Mouse (Mus musculus): ENCODE results near the gene Lgals4. TPM values are rescaled to one million over a fixed set of nuclear protein-coding genes. Genes with fewer than 3 reads are reported as not detected.

Lgals4 gene
- polyA plus RNA-seq, 1 experiment: 0.25 TPM

- H3K4me3 ChIP-seq (ENCODE audit: insufficient read depth, poor library complexity, severe bottlenecking): no peak overlapping the region
- H3ac ChIP-seq (ENCODE audit: control insufficient read depth, insufficient read length, low read depth): no peak overlapping the region
- peaks cover 65% of the 10 kb centered on the region for H3K36me3 ChIP-seq (ENCODE audit: control insufficient read depth, insufficient read depth)
- peaks cover 67% of the 10 kb centered on the region for H3K79me2 ChIP-seq (ENCODE audit: control insufficient read depth, insufficient read depth)
- TF ChIP-seq MAX (IDR thresholded peaks at IDR 0.05) (no peak), CTCF (IDR thresholded peaks at IDR 0.05; ENCODE audit: control insufficient read depth, insufficient read depth, insufficient read length) (no peak), CEBPB (IDR thresholded peaks at IDR 0.05; ENCODE audit: low read depth) (no peak), MYOD1 (IDR thresholded peaks at IDR 0.05; ENCODE audit: control insufficient read depth, insufficient read length, low read depth) (no peak), FOSL1 (IDR thresholded peaks at IDR 0.05; ENCODE audit: insufficient read depth, low read length, poor library complexity, severe bottlenecking) (no peak), USF1 (IDR thresholded peaks at IDR 0.05; ENCODE audit: low read depth) (no peak), MYOG (IDR thresholded peaks at IDR 0.05; ENCODE audit: control insufficient read depth, extremely low read depth, insufficient read length) (no peak)
- H3K79me3 ChIP-seq (ENCODE audit: low read depth): peaks cover 64% of the 10 kb centered on the region
- no peaks in the 10 kb centered on the region for H3K27me3 ChIP-seq (ENCODE audit: control insufficient read depth, insufficient read depth, insufficient read length)
Observed at GRCm38 (mm10) chr7:28812949-28813348, 20.7 kb upstream of the Lgals4 start.

GRCm38 (mm10) chr7:28814306-28815034 lies 19.2 kb upstream of the Lgals4 start:
- TF ChIP-seq MYOG (IDR thresholded peaks at IDR 0.05; ENCODE audit: control insufficient read depth, extremely low read depth, insufficient read length) (no peak), FOSL1 (IDR thresholded peaks at IDR 0.05; ENCODE audit: insufficient read depth, low read length, poor library complexity, severe bottlenecking) (no peak), USF1 (IDR thresholded peaks at IDR 0.05; ENCODE audit: low read depth) (no peak), CEBPB (IDR thresholded peaks at IDR 0.05; ENCODE audit: low read depth) (no peak), CTCF (IDR thresholded peaks at IDR 0.05; ENCODE audit: control insufficient read depth, insufficient read depth, insufficient read length) (no peak), MYOD1 (IDR thresholded peaks at IDR 0.05; ENCODE audit: control insufficient read depth, insufficient read length, low read depth) (no peak), MAX (IDR thresholded peaks at IDR 0.05) (no peak)
- H3K27me3 ChIP-seq (ENCODE audit: control insufficient read depth, insufficient read depth, insufficient read length): no peaks in the 10 kb centered on the region
- H3K36me3 ChIP-seq (ENCODE audit: control insufficient read depth, insufficient read depth): peaks cover 78% of the 10 kb centered on the region
- H3K79me3 ChIP-seq (ENCODE audit: low read depth): peaks cover 74% of the 10 kb centered on the region
- H3K79me2 ChIP-seq (ENCODE audit: control insufficient read depth, insufficient read depth): peaks cover 79% of the 10 kb centered on the region
- no peak overlapping the region for H3K4me3 ChIP-seq (ENCODE audit: insufficient read depth, poor library complexity, severe bottlenecking)
- no peak overlapping the region for H3ac ChIP-seq (ENCODE audit: control insufficient read depth, insufficient read length, low read depth)

GRCm38 (mm10) chr7:28815230-28815629 lies 18.4 kb upstream of the Lgals4 start:
- Histone ChIP-seq H3K27me3 (ENCODE audit: control insufficient read depth, insufficient read depth, insufficient read length) (no peaks in the 10 kb centered on the region), H3ac (ENCODE audit: control insufficient read depth, insufficient read length, low read depth) (no peak overlapping the region), H3K36me3 (ENCODE audit: control insufficient read depth, insufficient read depth) (peaks cover 86% of the 10 kb centered on the region), H3K79me2 (ENCODE audit: control insufficient read depth, insufficient read depth) (peaks cover 79% of the 10 kb centered on the region), H3K79me3 (ENCODE audit: low read depth) (peaks cover 75% of the 10 kb centered on the region), H3K4me3 (ENCODE audit: insufficient read depth, poor library complexity, severe bottlenecking) (no peak overlapping the region)
- TF ChIP-seq FOSL1 (IDR thresholded peaks at IDR 0.05; ENCODE audit: insufficient read depth, low read length, poor library complexity, severe bottlenecking): no peak
- TF ChIP-seq USF1 (IDR thresholded peaks at IDR 0.05; ENCODE audit: low read depth): no peak
- TF ChIP-seq MAX (IDR thresholded peaks at IDR 0.05): no peak
- no peak for TF ChIP-seq CTCF (IDR thresholded peaks at IDR 0.05; ENCODE audit: control insufficient read depth, insufficient read depth, insufficient read length)
- TF ChIP-seq CEBPB (IDR thresholded peaks at IDR 0.05; ENCODE audit: low read depth): no peak
- TF ChIP-seq MYOG (IDR thresholded peaks at IDR 0.05; ENCODE audit: control insufficient read depth, extremely low read depth, insufficient read length): no peak
- no peak for TF ChIP-seq MYOD1 (IDR thresholded peaks at IDR 0.05; ENCODE audit: control insufficient read depth, insufficient read length, low read depth)

- H3K27me3 ChIP-seq (ENCODE audit: control insufficient read depth, insufficient read depth, insufficient read length): no peaks in the 10 kb centered on the region
Observed at GRCm38 (mm10) chr7:28816201-28816600, 17.5 kb upstream of the Lgals4 start.

GRCm38 (mm10) chr7:28816920-28817319 lies 16.7 kb upstream of the Lgals4 start:
- H3K79me3 ChIP-seq (ENCODE audit: low read depth): peaks cover 69% of the 10 kb centered on the region
- TF ChIP-seq MYOD1 (IDR thresholded peaks at IDR 0.05; ENCODE audit: control insufficient read depth, insufficient read length, low read depth): no peak
- TF ChIP-seq CTCF (IDR thresholded peaks at IDR 0.05; ENCODE audit: control insufficient read depth, insufficient read depth, insufficient read length): no peak
- no peak for TF ChIP-seq USF1 (IDR thresholded peaks at IDR 0.05; ENCODE audit: low read depth)
- TF ChIP-seq FOSL1 (IDR thresholded peaks at IDR 0.05; ENCODE audit: insufficient read depth, low read length, poor library complexity, severe bottlenecking): no peak
- no peak for TF ChIP-seq MYOG (IDR thresholded peaks at IDR 0.05; ENCODE audit: control insufficient read depth, extremely low read depth, insufficient read length)
- no peak for TF ChIP-seq MAX (IDR thresholded peaks at IDR 0.05)
- no peak for TF ChIP-seq CEBPB (IDR thresholded peaks at IDR 0.05; ENCODE audit: low read depth)
- no peaks in the 10 kb centered on the region for H3K27me3 ChIP-seq (ENCODE audit: control insufficient read depth, insufficient read depth, insufficient read length)
- no peak overlapping the region for H3ac ChIP-seq (ENCODE audit: control insufficient read depth, insufficient read length, low read depth)
- no peak overlapping the region for H3K4me3 ChIP-seq (ENCODE audit: insufficient read depth, poor library complexity, severe bottlenecking)
- H3K79me2 ChIP-seq (ENCODE audit: control insufficient read depth, insufficient read depth): peaks cover 72% of the 10 kb centered on the region
- peaks cover 98% of the 10 kb centered on the region for H3K36me3 ChIP-seq (ENCODE audit: control insufficient read depth, insufficient read depth)

More at GRCm38 (mm10) chr7:28816201-28816600, 17.5 kb upstream of the Lgals4 start:
- peaks cover 79% of the 10 kb centered on the region for H3K79me2 ChIP-seq (ENCODE audit: control insufficient read depth, insufficient read depth)
- peaks cover 95% of the 10 kb centered on the region for H3K36me3 ChIP-seq (ENCODE audit: control insufficient read depth, insufficient read depth)
- H3K79me3 ChIP-seq (ENCODE audit: low read depth): peaks cover 75% of the 10 kb centered on the region
- H3K4me3 ChIP-seq (ENCODE audit: insufficient read depth, poor library complexity, severe bottlenecking): no peak overlapping the region
- TF ChIP-seq FOSL1 (IDR thresholded peaks at IDR 0.05; ENCODE audit: insufficient read depth, low read length, poor library complexity, severe bottlenecking) (no peak), USF1 (IDR thresholded peaks at IDR 0.05; ENCODE audit: low read depth) (no peak), MYOD1 (IDR thresholded peaks at IDR 0.05; ENCODE audit: control insufficient read depth, insufficient read length, low read depth) (no peak), CEBPB (IDR thresholded peaks at IDR 0.05; ENCODE audit: low read depth) (no peak), CTCF (IDR thresholded peaks at IDR 0.05; ENCODE audit: control insufficient read depth, insufficient read depth, insufficient read length) (no peak), MAX (IDR thresholded peaks at IDR 0.05) (no peak), MYOG (IDR thresholded peaks at IDR 0.05; ENCODE audit: control insufficient read depth, extremely low read depth, insufficient read length) (no peak)
- H3ac ChIP-seq (ENCODE audit: control insufficient read depth, insufficient read length, low read depth): no peak overlapping the region
